Mouse (Mus musculus): ENCODE results near the gene Adgrg3. TPM values are rescaled to one million over a fixed set of nuclear protein-coding genes. Genes with fewer than 3 reads are reported as not detected.

Gene Adgrg3
- polyA plus RNA-seq (2012; rRNA removed) = 1.7 and 2.5 TPM in 2 replicates

DNA sequence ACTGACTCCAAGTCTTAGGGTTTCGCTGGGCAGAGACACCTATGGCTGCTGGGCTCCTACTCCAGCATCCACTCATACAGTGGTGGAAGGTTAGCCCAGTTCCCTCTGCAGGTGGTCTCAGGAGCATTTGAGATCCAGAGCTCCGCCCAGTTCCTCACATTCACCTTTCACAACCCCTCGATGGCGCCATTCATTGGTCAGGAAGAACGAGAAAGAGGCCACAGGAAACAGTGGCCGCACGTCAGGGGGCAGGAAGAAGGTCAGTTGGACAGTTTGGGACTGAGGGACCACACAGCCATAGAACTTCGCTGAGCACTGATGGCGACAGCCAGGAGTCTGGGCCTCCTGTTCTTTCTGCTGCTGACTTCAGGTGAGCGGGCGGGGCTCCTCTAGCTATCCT, at the start of gene Adgrg3:
Gene Adgrg3, plus strand, starts transcription at position 242 of the 400 bp plus-strand sequence.

DNA sequence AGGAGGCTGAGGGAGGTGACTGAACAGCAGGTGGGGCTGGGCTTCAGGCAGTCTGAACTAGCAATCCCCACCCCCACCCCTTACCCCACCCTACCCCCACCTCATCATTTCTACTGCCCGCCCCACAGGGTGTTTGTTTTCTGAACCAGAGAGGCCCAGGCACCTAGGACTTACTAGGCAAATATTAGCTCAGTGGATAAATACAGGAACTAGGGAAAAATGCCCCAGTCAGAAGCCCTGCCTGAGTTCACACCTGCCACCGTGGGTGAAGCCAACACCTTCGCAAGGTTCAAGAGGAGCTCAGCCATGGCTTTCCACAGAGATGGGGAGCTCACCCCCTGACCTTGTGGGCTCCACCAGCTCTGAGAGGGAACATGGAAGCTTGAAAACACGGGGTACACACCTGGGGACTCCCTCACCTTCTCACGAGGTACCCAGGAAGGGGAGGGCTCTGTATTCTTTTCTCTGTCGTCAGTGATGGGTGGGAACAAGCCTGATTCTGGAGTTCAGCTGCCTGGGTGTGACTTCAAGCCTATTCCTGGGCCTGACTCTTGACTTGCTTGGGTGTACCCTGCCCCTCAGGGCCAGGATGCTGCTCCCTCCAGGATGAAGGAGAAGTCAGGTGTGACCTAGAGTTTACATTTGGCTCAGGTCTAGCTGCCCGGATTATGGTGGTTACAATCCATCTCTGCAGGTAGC, 42.9 kb upstream of the Adgrg3 start, which contains the start of gene Adgrg1:
Gene Adgrg1, plus strand, starts transcription at position 285 of the 699 bp plus-strand sequence.

DNA sequence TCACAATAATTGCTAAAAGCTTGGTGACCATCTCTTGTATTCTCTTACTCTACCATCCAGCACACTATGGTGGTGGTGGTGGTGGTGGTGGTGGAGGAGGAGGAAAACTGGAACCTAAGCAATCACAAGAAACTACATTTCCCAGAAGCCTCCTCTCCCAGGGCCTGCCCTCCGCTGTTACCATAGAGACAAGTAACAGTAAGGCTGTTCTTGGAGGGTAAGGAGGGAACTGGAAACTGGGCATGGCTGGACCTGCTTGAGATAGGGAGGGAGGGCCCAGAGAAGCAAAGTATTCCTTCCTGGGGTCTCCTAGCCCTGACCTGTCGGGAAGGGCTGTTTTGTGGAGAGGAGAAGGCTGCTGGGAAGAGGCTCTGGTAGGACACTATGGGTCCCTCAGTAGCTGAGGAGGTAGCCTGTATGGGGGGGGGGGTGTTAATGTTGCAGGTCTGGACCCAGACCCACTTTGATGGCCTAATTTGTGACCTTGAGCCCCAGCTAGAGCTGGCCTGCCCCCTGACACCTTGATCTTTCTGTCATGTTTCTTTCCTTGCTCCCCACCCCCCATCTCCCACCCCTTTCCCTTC, 37.5 kb downstream of the Adgrg3 start, which contains the start of gene Drc7:
Gene Drc7, plus strand, starts transcription at position 177 of the 584 bp plus-strand sequence.

DNA sequence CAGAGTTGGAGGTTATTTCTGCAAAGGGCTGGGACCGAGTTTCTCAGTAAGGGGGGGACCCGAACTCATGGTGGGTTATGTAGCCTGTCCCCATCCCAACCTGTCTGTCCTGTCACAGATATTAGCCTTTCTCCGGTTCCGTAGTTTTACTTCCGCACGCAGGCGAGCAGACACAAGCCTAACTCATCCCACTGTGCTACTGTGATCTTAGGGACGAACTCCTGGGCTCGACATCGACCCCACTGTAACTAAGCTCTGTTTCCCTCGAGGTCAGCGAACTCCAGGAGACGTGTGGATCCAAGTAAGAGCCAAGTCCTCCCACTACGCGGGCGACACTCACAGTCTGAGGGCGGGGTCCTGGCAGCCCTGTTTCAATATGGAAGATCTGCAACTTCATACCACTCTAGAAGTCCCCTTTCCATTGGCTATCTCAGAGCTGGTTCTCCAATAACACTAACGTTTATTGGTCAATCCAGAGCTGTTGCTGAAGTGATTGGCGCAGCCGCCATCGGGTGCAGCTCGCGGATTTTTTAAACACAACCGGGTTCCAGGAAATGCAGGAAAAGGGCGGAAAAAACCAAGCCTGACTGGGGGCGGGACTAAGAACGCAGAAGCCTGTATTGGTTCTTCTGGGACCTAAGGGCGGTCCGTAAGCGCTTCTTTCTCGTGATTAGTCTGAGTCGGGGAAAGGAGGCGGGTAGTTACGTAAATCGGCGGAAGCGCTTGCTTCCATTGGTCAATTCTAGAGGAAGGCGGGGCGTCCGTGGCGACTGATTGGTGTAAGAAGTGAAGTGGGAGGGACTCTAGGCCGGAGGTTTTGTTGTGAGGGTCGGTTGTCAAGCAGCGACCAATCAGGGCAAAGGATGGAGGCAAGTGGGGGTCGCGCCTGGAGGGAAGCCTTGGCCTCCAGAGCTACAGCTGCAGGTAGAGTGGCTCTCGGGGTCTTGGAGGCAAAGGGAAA, 63.2 kb downstream of the Adgrg3 start, which contains the start of gene Katnb1:
Gene Katnb1, plus strand, starts transcription at position 806 of the 961 bp plus-strand sequence.

Other genes with a start within 250 kb of the Adgrg3 start
- 24.9 and 32.0 TPM in 2 replicates for gene Cx3cl1, start 245.7 kb upstream of the Adgrg3 start, polyA plus RNA-seq (2012; rRNA removed)
- gene Ccl17, start 207.2 kb upstream of the Adgrg3 start, polyA plus RNA-seq (2012; rRNA removed) = 0.25 and 0.60 TPM in 2 replicates
- gene Coq9, start 179.4 kb upstream of the Adgrg3 start, polyA plus RNA-seq (2012; rRNA removed) = 142 and 188 TPM in 2 replicates
- 36.6 and 43.9 TPM in 2 replicates for gene Ciapin1, start 179.3 kb upstream of the Adgrg3 start, polyA plus RNA-seq (2012; rRNA removed)
- 25.0 and 28.4 TPM in 2 replicates for gene Polr2c, start 160.2 kb upstream of the Adgrg3 start, polyA plus RNA-seq (2012; rRNA removed)
- gene Dok4, start 141.4 kb upstream of the Adgrg3 start, polyA plus RNA-seq (2012; rRNA removed) = 23.7 and 26.4 TPM in 2 replicates
- 7.0 and 11.3 TPM in 2 replicates for gene Ccdc102a, start 99.6 kb upstream of the Adgrg3 start, polyA plus RNA-seq (2012; rRNA removed)
- gene Adgrg5, start 94.0 kb upstream of the Adgrg3 start, polyA plus RNA-seq (2012; rRNA removed) = 1.0 and 1.4 TPM in 2 replicates
- gene Adgrg1, start 42.9 kb upstream of the Adgrg3 start, polyA plus RNA-seq (2012; rRNA removed) = 97.9 and 117 TPM in 2 replicates
- not detected in 2 replicates for gene Drc7, start 37.4 kb downstream of the Adgrg3 start, polyA plus RNA-seq (2012; rRNA removed)
- 9.2 and 10.0 TPM in 2 replicates for gene Katnb1, start 63.5 kb downstream of the Adgrg3 start, polyA plus RNA-seq (2012; rRNA removed)
- gene Kifc3, start 185.1 kb downstream of the Adgrg3 start, polyA plus RNA-seq (2012; rRNA removed) = 40.5 and 53.3 TPM in 2 replicates